Mouse (Mus musculus) CH12.LX (cell line): ENCODE measurements around the gene Ccdc120.

ENCODE experiments used
- CHD2 ChIP-seq: IDR thresholded peaks from 2 replicates; pipeline ENCODE4 v1.6.1; 2011; ENCODE audit warnings: low read length, improper control_type of control experiment
- CTCF ChIP-seq, 2 experiments: IDR thresholded peaks in 1 of 2; conservative IDR thresholded peaks in 1 of 2; 2 replicates each; pipeline ENCODE4 v1.5.1; 2011 to 2012; ENCODE audit warnings: low read depth in 2 of 2, low read length in 2 of 2, improper control_type of control experiment in 1 of 2, inconsistent platforms in 1 of 2, mild to moderate bottlenecking in 1 of 2, moderate library complexity in 1 of 2
- EP300 ChIP-seq: IDR thresholded peaks from 2 replicates; pipeline ENCODE4 v1.6.1; 2011; ENCODE audit warnings: low read length, improper control_type of control experiment
- MAX ChIP-seq: IDR thresholded peaks from 2 replicates; pipeline ENCODE4 v1.6.1; 2011; ENCODE audit warnings: low read length, improper control_type of control experiment
- NRF1 ChIP-seq: IDR thresholded peaks from 2 replicates; pipeline ENCODE4 v1.6.1; 2014; ENCODE audit warnings: low read depth, mild to moderate bottlenecking, inconsistent platforms, low read length, improper control_type of control experiment, moderate library complexity
- POLR2A ChIP-seq: IDR thresholded peaks from 2 replicates; pipeline ENCODE4 v1.6.1; 2011; ENCODE audit warnings: low read depth, mild to moderate bottlenecking, improper control_type of control experiment, low read length
- TCF12 ChIP-seq: IDR thresholded peaks from 2 replicates; pipeline ENCODE4 v1.6.1; 2014; ENCODE audit warnings: low read depth, mild to moderate bottlenecking, inconsistent platforms, low read length, improper control_type of control experiment
- ZC3H11A ChIP-seq: IDR thresholded peaks from 2 replicates; pipeline ENCODE4 v1.6.1; 2012; ENCODE audit warnings: low read depth, mild to moderate bottlenecking, inconsistent platforms, low read length, improper control_type of control experiment

GRCm38 (mm10) chrX:7772766-7773165 is 22.1 kb upstream of the Ccdc120 start:
- no peak for TF ChIP-seq CHD2
- TF ChIP-seq CTCF (conservative IDR thresholded peaks at IDR 0.05 in 1 of 2, IDR thresholded peaks at IDR 0.05 in 1 of 2; ENCODE audit: low read depth in 2 of 2, low read length in 2 of 2), result peak; percentile 24 to 53; a peak in 2 of 4 replicates
- no peak for TF ChIP-seq EP300
- TF ChIP-seq TCF12, result no peak
- no peak for TF ChIP-seq MAX
- no peak for TF ChIP-seq ZC3H11A
- no peak for TF ChIP-seq NRF1
- no peak for TF ChIP-seq POLR2A
